Mouse (Mus musculus) heart, postnatal 36 days (tissue): ENCODE data around the gene Gm45062. TPM values are rescaled to one million over a fixed set of nuclear protein-coding genes. Genes with fewer than 3 reads are reported as not detected.
A peak's percentile ranks its signal among the peaks of the same experiment; 100 is the strongest.
"Not testable (repeated sequence)": the region's sequence is repeated elsewhere in the genome, so short reads cannot be mapped to it uniquely, and the experiment has no call there.

Experiments used
- DNase-seq, 2 experiments: peaks; one replicate each; pipeline ENCODE4 v3.0.0; 2021 to 2022
- intact Hi-C: fragments of 180-260 bp; cut with DNase I; formaldehyde crosslinking; loops from one replicate; pipeline ENCODE4 v1.15.1; 2025
- total RNA-seq, 2 experiments: library from RNA; stranded (reverse); gene quantifications; 2 replicates each; pipeline ENCODE4 v1.2.3; 2021

Gm45062 gene
- total RNA-seq, 2 experiments from 2014 or later = not detected

GRCm38 (mm10) chr6:8307878-8308775 is 48.9 kb downstream of the Gm45062 start:
- DNase-seq = no peak
- intact Hi-C loops = no loop called here

- intact Hi-C loops = no loop called here
- no peak for DNase-seq
Observed at GRCm38 (mm10) chr6:8312554-8312953, 53.3 kb downstream of the Gm45062 start.

GRCm38 (mm10) chr6:8316201-8316600 is 57.0 kb downstream of the Gm45062 start:
- intact Hi-C loops = no loop called here
- DNase-seq = no peak

DNA sequence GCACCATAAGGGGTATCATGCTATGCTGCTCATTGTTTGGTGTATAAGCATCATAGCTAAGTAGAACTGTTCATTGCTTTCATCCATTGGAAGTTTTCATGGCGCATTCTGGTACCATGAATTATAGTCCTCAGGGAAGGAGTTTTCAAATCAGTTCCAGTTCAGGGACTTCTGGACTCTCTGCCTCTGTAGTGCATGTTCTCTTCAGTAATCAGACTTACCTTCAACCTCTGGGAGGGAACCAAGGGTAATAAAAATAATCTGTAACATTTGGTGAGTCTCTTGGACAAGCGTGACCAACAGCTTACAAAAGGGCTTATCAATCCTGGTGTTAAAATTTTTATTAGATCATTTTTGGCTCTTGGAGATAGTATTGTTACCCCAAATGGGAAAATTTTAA is 60.3 kb downstream of the Gm45062 start:
- intact Hi-C loops = no loop called here

GRCm38 (mm10) chr6:8331496-8331895 is 72.2 kb downstream of the Gm45062 start:
- intact Hi-C loops, DNase-seq: not testable (repeated sequence)

More for the DNA sequence above, 60.3 kb downstream of the Gm45062 start:
- DNase-seq = no peak

DNA sequence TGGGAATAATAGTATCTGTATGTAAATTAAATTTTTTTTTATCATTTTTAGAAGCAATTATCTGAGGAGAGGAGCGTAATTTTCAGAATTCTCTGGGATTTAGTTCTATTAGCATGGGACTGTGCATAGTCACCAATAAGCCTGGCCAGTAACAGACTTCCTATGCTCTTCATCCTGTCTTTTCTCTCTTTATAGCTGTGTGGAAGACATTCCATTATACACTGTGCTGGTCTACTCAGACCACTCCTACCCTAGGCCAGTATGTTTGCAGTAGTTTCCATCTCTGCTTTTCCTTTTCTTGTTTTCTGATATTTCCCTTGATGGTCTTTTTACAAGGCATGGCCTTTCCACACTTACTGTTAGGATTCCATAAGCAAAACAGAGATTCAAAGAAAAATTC is 74.1 kb downstream of the Gm45062 start:
- DNase-seq = no peak
- intact Hi-C loops = no loop called here

GRCm38 (mm10) chr6:8336487-8337390 is 77.5 kb downstream of the Gm45062 start:
- intact Hi-C loops = no loop called here
- peak in 1 of 2 experiments; percentile 37 for DNase-seq

GRCm38 (mm10) chr6:8339453-8339852 is 80.2 kb downstream of the Gm45062 start:
- DNase-seq = no peak
- intact Hi-C loops = no loop called here

GRCm38 (mm10) chr6:8343271-8343670 is 84.0 kb downstream of the Gm45062 start:
- intact Hi-C loops = no loop called here
- DNase-seq = no peak

DNA sequence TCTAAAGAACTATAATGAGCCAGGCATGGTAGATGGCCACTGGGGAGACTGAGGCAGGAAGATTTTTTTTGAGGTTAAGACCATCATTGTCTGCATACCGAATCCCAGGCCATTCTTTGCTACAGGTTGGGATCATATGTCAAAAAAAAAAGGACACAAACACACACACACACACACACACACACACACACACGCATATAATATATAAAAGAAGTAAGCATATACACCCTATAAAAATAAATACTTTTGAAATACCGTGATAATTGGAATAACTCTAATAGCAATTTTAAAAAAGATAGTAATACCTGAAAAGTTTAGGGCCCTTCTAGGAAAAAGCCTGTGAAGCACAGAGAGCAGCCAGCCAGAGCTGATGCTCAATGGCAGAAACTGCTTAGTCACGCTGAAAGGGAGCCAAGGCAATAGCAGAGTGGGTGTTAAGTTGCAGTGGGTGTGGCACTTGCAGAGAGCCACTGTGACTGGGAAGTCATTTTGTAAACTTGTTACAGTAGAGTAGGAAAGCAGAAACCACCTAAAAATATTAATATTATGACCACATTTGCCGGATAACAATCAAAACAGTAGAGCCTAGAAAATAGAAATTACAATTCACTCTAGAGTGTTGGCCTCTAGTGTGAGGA is 86.1 kb downstream of the Gm45062 start:
- DNase-seq = peak; percentile 52 to 57
- intact Hi-C loops = no loop called here

DNA sequence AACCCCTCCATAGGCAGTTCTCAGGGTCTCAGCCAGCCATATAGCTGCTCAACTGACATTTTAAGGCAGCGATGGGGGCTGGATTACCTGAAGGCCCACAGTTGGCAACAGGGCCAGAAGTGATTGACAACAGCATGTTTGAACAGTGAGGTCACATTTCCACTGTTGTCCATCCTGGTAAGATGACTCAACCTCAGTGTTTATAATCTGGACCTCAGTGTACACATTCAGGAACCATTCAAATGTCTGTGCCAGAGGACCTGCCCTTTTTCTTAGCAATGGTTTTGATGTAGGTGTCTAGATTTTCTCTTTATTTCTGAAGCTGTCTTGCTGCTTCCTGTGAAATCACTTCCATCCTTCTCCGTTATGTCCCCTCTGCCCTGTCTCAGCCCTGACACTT is 87.9 kb downstream of the Gm45062 start:
- intact Hi-C loops = no loop called here
- no peak for DNase-seq

- intact Hi-C loops = no loop called here
- no peak for DNase-seq
Observed at GRCm38 (mm10) chr6:8348344-8348743, 89.1 kb downstream of the Gm45062 start.

GRCm38 (mm10) chr6:8349060-8349670 is 89.9 kb downstream of the Gm45062 start:
- intact Hi-C loops = no loop called here

DNA sequence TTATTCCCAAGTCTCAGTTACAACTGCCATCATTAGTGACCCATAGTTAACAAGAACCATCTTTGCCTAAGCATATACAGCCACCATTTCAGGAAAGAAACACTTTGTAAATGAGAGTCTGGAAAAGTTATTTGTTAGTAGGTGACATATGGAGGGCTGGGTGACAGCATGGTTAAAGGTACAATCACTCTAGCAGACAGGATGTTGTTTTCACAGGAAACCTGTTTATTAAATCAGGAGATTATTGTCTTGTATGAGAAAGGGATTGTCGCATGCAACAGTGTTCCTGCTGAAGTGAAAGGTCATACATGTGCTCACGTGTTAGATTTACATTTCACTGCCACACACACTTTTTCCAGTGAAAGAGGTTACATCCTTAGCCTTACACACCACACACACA is 92.3 kb downstream of the Gm45062 start:
- DNase-seq = no peak

More at GRCm38 (mm10) chr6:8349060-8349670, 89.9 kb downstream of the Gm45062 start:
- no peak for DNase-seq

DNA sequence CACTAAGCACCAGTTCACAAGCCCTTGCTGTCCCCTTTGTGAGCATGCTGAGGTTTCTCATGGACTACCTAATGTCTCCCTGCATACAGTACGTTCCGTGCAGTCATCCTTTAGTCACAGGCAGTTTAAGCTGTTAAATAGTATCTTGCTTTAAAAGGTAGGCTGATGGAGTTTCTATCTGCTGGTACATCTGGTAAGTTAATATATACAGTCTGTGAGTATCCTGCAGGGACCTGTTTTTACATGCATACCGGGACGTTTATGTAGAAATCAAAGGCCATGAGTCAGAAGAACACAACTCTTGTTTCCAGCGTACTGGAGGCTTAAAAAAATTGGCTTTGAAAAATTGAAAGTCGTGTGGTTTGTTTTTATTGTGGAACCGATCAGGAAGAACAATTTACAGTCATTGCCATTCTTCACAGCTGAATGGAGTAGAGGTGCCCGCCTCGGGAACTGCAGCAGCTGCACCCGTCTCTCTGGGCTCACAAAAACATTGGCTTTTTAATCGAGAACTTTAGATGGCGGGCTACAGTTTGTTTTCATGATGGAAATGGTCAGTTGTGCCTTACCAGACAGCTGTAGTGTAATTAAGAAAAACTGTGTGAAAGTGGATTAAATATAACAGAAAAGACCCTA is 93.4 kb downstream of the Gm45062 start:
- no peak for DNase-seq
- intact Hi-C loops = loop anchor here (5.0 kb wide), 1 partner anchor 140 kb away; no protein-coding TSS in a partner anchor

More for the DNA sequence above, 92.3 kb downstream of the Gm45062 start:
- intact Hi-C loops = loop anchor here (5.0 kb wide), 1 partner anchor 139 kb away; no protein-coding TSS in a partner anchor

- DNase-seq = no peak
- intact Hi-C loops = loop anchor here (5.0 kb wide), 1 partner anchor 141 kb away; no protein-coding TSS in a partner anchor
Observed at GRCm38 (mm10) chr6:8353461-8353860, 94.2 kb downstream of the Gm45062 start.

DNA sequence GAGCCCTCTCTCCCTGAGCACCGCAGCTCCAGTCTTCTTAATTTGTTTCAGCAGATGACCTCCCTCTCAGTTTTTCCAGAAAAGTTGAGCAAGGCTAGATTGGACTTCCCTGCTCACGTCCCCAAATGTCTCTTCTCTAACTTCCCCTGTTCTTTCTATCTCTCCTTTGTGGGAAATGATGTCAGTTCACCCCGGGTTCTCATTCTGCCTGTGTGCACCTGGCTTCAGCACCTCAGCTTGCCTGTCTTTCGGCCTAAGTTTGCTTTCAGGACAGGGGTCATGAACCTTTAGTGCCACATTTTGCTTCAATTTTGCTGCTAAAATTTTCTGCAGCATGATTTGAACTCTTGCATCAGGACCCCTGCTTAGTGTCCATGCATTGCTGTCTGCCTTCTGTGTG is 95.6 kb downstream of the Gm45062 start:
- intact Hi-C loops = loop anchor here (5.0 kb wide), 1 partner anchor 143 kb away; no protein-coding TSS in a partner anchor
- no peak for DNase-seq

- intact Hi-C loops = no loop called here
- DNase-seq = no peak
Observed at GRCm38 (mm10) chr6:8358232-8358631, 99.0 kb downstream of the Gm45062 start.

DNA sequence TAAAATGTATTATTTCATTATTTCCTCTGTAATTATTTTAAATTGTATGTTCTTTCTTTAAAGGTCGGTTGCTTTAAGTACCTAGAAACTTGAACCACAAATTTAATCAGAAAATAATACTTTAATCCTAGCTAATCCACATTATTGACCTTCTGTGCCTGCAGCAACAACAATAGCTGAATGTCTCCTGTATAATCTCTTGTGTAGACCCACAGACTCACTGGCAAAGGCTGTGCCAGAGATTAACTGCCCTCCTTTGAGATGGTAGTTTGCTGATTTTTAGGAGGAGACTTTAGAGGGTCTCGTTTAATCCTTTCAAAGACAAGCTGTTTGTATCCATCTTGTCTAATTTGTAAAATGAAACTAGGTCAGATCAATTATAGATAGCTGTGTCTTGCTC is 99.5 kb downstream of the Gm45062 start:
- intact Hi-C loops = no loop called here
- no peak for DNase-seq

DNA sequence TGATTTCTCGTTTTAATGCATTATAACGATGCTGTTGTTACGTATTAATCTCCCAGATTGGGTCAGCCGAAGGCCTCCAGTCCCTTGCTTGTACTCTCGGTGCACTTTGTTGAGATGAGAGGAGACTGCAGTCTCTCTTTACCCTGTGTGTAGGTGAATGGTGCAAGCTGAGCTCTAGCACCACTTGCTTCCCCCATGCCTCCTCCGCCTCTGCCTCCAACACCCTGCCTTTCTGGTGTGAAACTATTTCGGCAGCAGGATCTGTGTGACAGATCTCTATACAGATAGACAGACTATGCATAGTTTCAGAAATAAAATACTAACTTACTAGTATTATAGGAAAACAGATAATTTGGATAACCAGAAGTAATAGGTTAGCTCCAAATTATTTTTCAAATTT is 101.6 kb downstream of the Gm45062 start:
- intact Hi-C loops = no loop called here
- DNase-seq = no peak
